Mouse (Mus musculus): ENCODE measurements around the gene Gm20388. TPM values are rescaled to one million over a fixed set of nuclear protein-coding genes. Genes with fewer than 3 reads are reported as not detected.
A peak's percentile ranks its signal among the peaks of the same experiment; 100 is the strongest.

The Gm20388 gene
- polyA plus RNA-seq, 1 experiment = 10.6 TPM

- Histone ChIP-seq H3K4me1 (ENCODE audit: control insufficient read depth, insufficient read depth, low read length) (peaks cover 3% of the 10 kb centered on the region; the same call in 1 of the 2 replicates), H3K4me3 (replicated peaks; ENCODE audit: control insufficient read depth, low read depth, low read length) (no peak overlapping the region), H3K27ac (ENCODE audit: control insufficient read depth, insufficient read depth, low read depth, low read length, poor library complexity) (no peak overlapping the region)
- 88% methylated on average over 17 of the region's 17 CpGs for WGBS
- TF ChIP-seq CTCF (IDR thresholded peaks at IDR 0.05; ENCODE audit: control insufficient read depth, insufficient read depth, low read length) (no peak), POLR2A (IDR thresholded peaks at IDR 0.05; ENCODE audit: borderline replicate concordance, control insufficient read depth, low read depth, low read length) (no peak)
Measured at GRCm38 (mm10) chr8:123287362-123287761, 3376.7 kb downstream of the Gm20388 start.

DNA sequence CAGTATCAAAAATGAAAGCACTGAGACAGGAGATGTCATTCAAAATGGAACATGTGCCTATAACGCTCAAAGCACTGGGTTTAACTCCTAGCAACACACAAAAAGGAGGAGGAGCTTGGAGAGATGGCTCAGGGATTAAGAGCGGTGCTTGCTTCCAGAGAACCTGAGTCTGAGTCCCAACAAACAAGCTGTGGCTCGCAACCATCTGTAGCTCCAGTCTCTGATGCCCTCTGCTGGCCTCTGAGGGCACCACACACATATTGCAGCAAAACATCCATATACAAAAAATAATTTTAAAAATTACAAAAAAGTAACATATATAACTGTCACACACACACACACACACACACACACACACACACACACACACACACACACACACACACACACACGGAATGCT, 3379.5 kb downstream of the Gm20388 start:
- no peak overlapping the region for H3K4me3 ChIP-seq (replicated peaks; ENCODE audit: control insufficient read depth, low read depth, low read length)
- TF ChIP-seq CTCF (IDR thresholded peaks at IDR 0.05; ENCODE audit: control insufficient read depth, insufficient read depth, low read length) (peak; percentile 78), POLR2A (IDR thresholded peaks at IDR 0.05; ENCODE audit: borderline replicate concordance, control insufficient read depth, low read depth, low read length) (no peak)
- 89% methylated on average over 4 of the region's 4 CpGs for WGBS
- H3K4me1 ChIP-seq (ENCODE audit: control insufficient read depth, insufficient read depth, low read length) = no peaks in the 10 kb centered on the region; the same call in 1 of the 2 replicates
- no peak overlapping the region for H3K27ac ChIP-seq (ENCODE audit: control insufficient read depth, insufficient read depth, low read depth, low read length, poor library complexity)

- WGBS = 88% methylated on average over 8 of the region's 8 CpGs
- Histone ChIP-seq H3K4me3 (replicated peaks; ENCODE audit: control insufficient read depth, low read depth, low read length) (no peak overlapping the region), H3K4me1 (ENCODE audit: control insufficient read depth, insufficient read depth, low read length) (no peaks in the 10 kb centered on the region; the same call in 1 of the 2 replicates), H3K27ac (ENCODE audit: control insufficient read depth, insufficient read depth, low read depth, low read length, poor library complexity) (no peak overlapping the region)
- no peak for TF ChIP-seq CTCF (IDR thresholded peaks at IDR 0.05; ENCODE audit: control insufficient read depth, insufficient read depth, low read length)
- TF ChIP-seq POLR2A (IDR thresholded peaks at IDR 0.05; ENCODE audit: borderline replicate concordance, control insufficient read depth, low read depth, low read length) = no peak
Measured at GRCm38 (mm10) chr8:123290679-123291078, 3380.0 kb downstream of the Gm20388 start.

DNA sequence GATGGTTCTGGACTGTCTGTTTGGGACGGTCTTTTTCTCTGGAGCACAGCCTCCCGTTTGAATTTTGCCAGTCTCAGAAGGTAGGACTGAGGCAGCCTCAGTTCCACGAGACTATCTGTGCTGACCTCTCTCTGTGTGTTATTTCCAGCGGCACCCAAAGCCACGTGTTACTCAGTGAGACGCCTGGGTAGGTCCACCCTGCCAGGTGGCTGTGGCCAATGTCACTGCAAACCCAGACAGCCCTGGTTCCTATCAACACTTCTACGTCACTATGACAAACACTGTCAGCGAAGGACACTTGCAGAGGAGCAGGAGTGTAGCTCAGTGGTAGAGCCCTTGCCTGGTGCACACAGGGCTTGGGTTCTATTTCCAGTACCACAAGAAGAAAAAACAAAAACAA, 3381.1 kb downstream of the Gm20388 start:
- TF ChIP-seq CTCF (IDR thresholded peaks at IDR 0.05; ENCODE audit: control insufficient read depth, insufficient read depth, low read length) (no peak), POLR2A (IDR thresholded peaks at IDR 0.05; ENCODE audit: borderline replicate concordance, control insufficient read depth, low read depth, low read length) (no peak)
- WGBS = 90% methylated on average over 8 of the region's 8 CpGs
- Histone ChIP-seq H3K4me1 (ENCODE audit: control insufficient read depth, insufficient read depth, low read length) (no peaks in the 10 kb centered on the region; the same call in 1 of the 2 replicates), H3K27ac (ENCODE audit: control insufficient read depth, insufficient read depth, low read depth, low read length, poor library complexity) (no peak overlapping the region), H3K4me3 (replicated peaks; ENCODE audit: control insufficient read depth, low read depth, low read length) (no peak overlapping the region)

- WGBS = 79% methylated on average over 3 of the region's 3 CpGs
- TF ChIP-seq POLR2A (IDR thresholded peaks at IDR 0.05; ENCODE audit: borderline replicate concordance, control insufficient read depth, low read depth, low read length) = no peak
- no peak for TF ChIP-seq CTCF (IDR thresholded peaks at IDR 0.05; ENCODE audit: control insufficient read depth, insufficient read depth, low read length)
- H3K27ac ChIP-seq (ENCODE audit: control insufficient read depth, insufficient read depth, low read depth, low read length, poor library complexity) = no peak overlapping the region
- no peaks in the 10 kb centered on the region; the same call in 1 of the 2 replicates for H3K4me1 ChIP-seq (ENCODE audit: control insufficient read depth, insufficient read depth, low read length)
- no peak overlapping the region for H3K4me3 ChIP-seq (replicated peaks; ENCODE audit: control insufficient read depth, low read depth, low read length)
Measured at GRCm38 (mm10) chr8:123292281-123292680, 3381.6 kb downstream of the Gm20388 start.

DNA sequence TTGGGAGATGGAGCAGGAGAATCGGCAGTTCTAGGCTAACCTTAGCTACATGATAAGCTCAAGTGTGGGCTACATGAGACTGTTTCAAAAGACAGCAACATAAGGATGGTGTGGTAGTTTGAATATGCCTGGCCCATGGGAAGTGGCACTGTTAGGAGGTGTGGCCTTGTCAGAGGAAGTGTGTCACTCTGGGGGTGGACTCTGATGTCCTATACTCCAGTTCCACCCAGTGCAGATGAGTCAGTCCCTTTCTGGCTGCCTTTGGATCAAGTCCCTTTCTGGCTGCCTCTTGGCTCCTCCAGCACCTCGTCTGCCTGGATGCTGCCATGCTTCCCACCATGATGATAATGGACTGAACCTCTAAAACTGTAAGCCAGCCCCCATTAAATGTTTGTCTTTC, 3382.1 kb downstream of the Gm20388 start:
- Histone ChIP-seq H3K4me1 (ENCODE audit: control insufficient read depth, insufficient read depth, low read length) (no peaks in the 10 kb centered on the region), H3K4me3 (replicated peaks; ENCODE audit: control insufficient read depth, low read depth, low read length) (no peak overlapping the region), H3K27ac (ENCODE audit: control insufficient read depth, insufficient read depth, low read depth, low read length, poor library complexity) (no peak overlapping the region)
- TF ChIP-seq POLR2A (IDR thresholded peaks at IDR 0.05; ENCODE audit: borderline replicate concordance, control insufficient read depth, low read depth, low read length) (no peak), CTCF (IDR thresholded peaks at IDR 0.05; ENCODE audit: control insufficient read depth, insufficient read depth, low read length) (no peak)
- 91% methylated on average over 2 of the region's 2 CpGs for WGBS

GRCm38 (mm10) chr8:123298301-123298700, 3387.7 kb downstream of the Gm20388 start:
- 67% methylated on average over 11 of the region's 11 CpGs for WGBS
- H3K4me3 ChIP-seq (replicated peaks; ENCODE audit: control insufficient read depth, low read depth, low read length) = no peak overlapping the region
- TF ChIP-seq CTCF (IDR thresholded peaks at IDR 0.05; ENCODE audit: control insufficient read depth, insufficient read depth, low read length) = no peak
- no peak for TF ChIP-seq POLR2A (IDR thresholded peaks at IDR 0.05; ENCODE audit: borderline replicate concordance, control insufficient read depth, low read depth, low read length)

GRCm38 (mm10) chr8:123308738-123309137, 3398.1 kb downstream of the Gm20388 start:
- Histone ChIP-seq H3K4me1 (ENCODE audit: control insufficient read depth, insufficient read depth, low read length) (no peaks in the 10 kb centered on the region), H3K4me3 (replicated peaks; ENCODE audit: control insufficient read depth, low read depth, low read length) (no peak overlapping the region), H3K27ac (ENCODE audit: control insufficient read depth, insufficient read depth, low read depth, low read length, poor library complexity) (no peak overlapping the region)
- TF ChIP-seq CTCF (IDR thresholded peaks at IDR 0.05; ENCODE audit: control insufficient read depth, insufficient read depth, low read length) = no peak
- no peak for TF ChIP-seq POLR2A (IDR thresholded peaks at IDR 0.05; ENCODE audit: borderline replicate concordance, control insufficient read depth, low read depth, low read length)
- 73% methylated on average over 4 of the region's 4 CpGs for WGBS

More at GRCm38 (mm10) chr8:123298301-123298700, 3387.7 kb downstream of the Gm20388 start:
- no peak overlapping the region for H3K27ac ChIP-seq (ENCODE audit: control insufficient read depth, insufficient read depth, low read depth, low read length, poor library complexity)
- no peaks in the 10 kb centered on the region for H3K4me1 ChIP-seq (ENCODE audit: control insufficient read depth, insufficient read depth, low read length)

Measured in bone marrow, adult 2 months (tissue).